ENCODE assay signal across 25 mouse cellular contexts in genomic region chr10:42613075-42613474, GRCm38 (mm10). TPM values are rescaled to one million over a fixed set of nuclear protein-coding genes. Genes with fewer than 3 reads are reported as not detected.
A peak's percentile ranks its signal among the peaks of the same experiment; 100 is the strongest.
DNase-seq lines count a peak whose midpoint lies in the region; ATAC-seq and TF ChIP-seq lines count a peak whose summit lies in the region.
"Had no signal": no experiment of that assay in that cellular context is flagged by ENCODE, and none has a peak within 500 bp of the region (broad histone marks: within the 10 kb centered on the region; RNA-seq: fewer than 3 reads in every experiment).

No protein-coding gene starts in this region.

- no peak overlapping the region for H3K4me3 ChIP-seq in lung, embryonic 14.5 days (ENCODE audit: low read depth, low read length)
- peak overlapping the region; percentile 49 for H3K4me3 ChIP-seq in forebrain, embryonic 10.5 days
- no peak overlapping the region for H3K4me3 ChIP-seq in forebrain, embryonic 16.5 days (replicated peaks; ENCODE audit: low read length)
- H3K4me3 ChIP-seq in liver, embryonic 11.5 days (ENCODE audit: low read depth, low read length): no peak overlapping the region

- 6% methylated on average over 12 of the region's 12 CpGs for WGBS in lung, embryonic 14.5 days
- WGBS in forebrain, embryonic 10.5 days: 5% methylated on average over 12 of the region's 12 CpGs
- WGBS in forebrain, embryonic 16.5 days: 10% methylated on average over 12 of the region's 12 CpGs
- WGBS in liver, embryonic 11.5 days: 8% methylated on average over 12 of the region's 12 CpGs

- H3K9me3 ChIP-seq in lung, embryonic 14.5 days (ENCODE audit: low read depth, low read length): no peaks in the 10 kb centered on the region; the same call in 1 of the 2 replicates
- H3K9me3 ChIP-seq in forebrain, embryonic 10.5 days: peaks cover 5% of the 10 kb centered on the region; the same call in 1 of the 2 replicates
- H3K9me3 ChIP-seq in forebrain, embryonic 16.5 days (ENCODE audit: control insufficient read depth, low read length): peaks cover 2% of the 10 kb centered on the region; the same call in 1 of the 2 replicates
- no peaks in the 10 kb centered on the region for H3K9me3 ChIP-seq in liver, embryonic 11.5 days (ENCODE audit: control insufficient read depth, low read length)
- H3K9me3 ChIP-seq: heart, embryonic 10.5 days had no signal

- peaks cover 70% of the 10 kb centered on the region for H3K27me3 ChIP-seq in lung, embryonic 14.5 days (ENCODE audit: insufficient read depth, low read length)
- peaks cover 97% of the 10 kb centered on the region for H3K27me3 ChIP-seq in forebrain, embryonic 10.5 days (ENCODE audit: poor library complexity, severe bottlenecking)
- H3K27me3 ChIP-seq in forebrain, embryonic 16.5 days (replicated peaks; ENCODE audit: control insufficient read depth, insufficient read depth, low read length): peaks cover 4% of the 10 kb centered on the region; the same call in 1 of the 2 replicates
- peaks cover 86% of the 10 kb centered on the region for H3K27me3 ChIP-seq in liver, embryonic 11.5 days (replicated peaks; ENCODE audit: control insufficient read depth, insufficient read depth, low read length)

- no peak for TF ChIP-seq CTCF in lung, embryonic 14.5 days (IDR thresholded peaks at IDR 0.05; ENCODE audit: low read depth)

- no peaks in the 10 kb centered on the region; the same call in 1 of the 2 replicates for H3K4me1 ChIP-seq in lung, embryonic 14.5 days (ENCODE audit: insufficient read depth)
- H3K4me1 ChIP-seq in forebrain, embryonic 10.5 days: peaks cover 45% of the 10 kb centered on the region
- peaks cover 12% of the 10 kb centered on the region for H3K4me1 ChIP-seq in forebrain, embryonic 16.5 days (replicated peaks; ENCODE audit: control insufficient read depth, insufficient read depth, low read length)
- peaks cover 3% of the 10 kb centered on the region; the same call in 1 of the 2 replicates for H3K4me1 ChIP-seq in liver, embryonic 11.5 days (replicated peaks; ENCODE audit: control insufficient read depth, insufficient read depth, low read length)

- peak overlapping the region; percentile 25; the same call in 1 of the 2 replicates for H3K4me2 ChIP-seq in lung, embryonic 14.5 days
- peak overlapping the region; percentile 89; the same call in 1 of the 2 replicates for H3K4me2 ChIP-seq in forebrain, embryonic 16.5 days (ENCODE audit: low read length)
- no peak overlapping the region for H3K4me2 ChIP-seq in liver, embryonic 11.5 days

- no peak for ATAC-seq in lung, embryonic 14.5 days (ENCODE audit: insufficient read depth)
- ATAC-seq in forebrain, embryonic 16.5 days: no peak
- ATAC-seq in liver, embryonic 11.5 days (replicated peaks; ENCODE audit: low FRiP score): no peak
- ATAC-seq: activated CD4-positive, CD25-positive, alpha-beta regulatory T cell, adult 4 months; inflammation-experienced regulatory T-cells, adult 6 months; liver, postnatal 0 days had no signal

- H3K9ac ChIP-seq in lung, embryonic 14.5 days: no peak overlapping the region
- 0 out of 2 replicates have a peak overlapping the region, but pooled peaks have one; percentile 15 for H3K9ac ChIP-seq in forebrain, embryonic 16.5 days (replicated peaks; ENCODE audit: low read depth, low read length)
- no peak overlapping the region for H3K9ac ChIP-seq in liver, embryonic 11.5 days (ENCODE audit: low read depth, low read length)
- H3K9ac ChIP-seq: hindbrain, embryonic 14.5 days; liver, postnatal 0 days had no signal

- no peak overlapping the region for H3K27ac ChIP-seq in lung, embryonic 14.5 days (ENCODE audit: low read depth)
- peak overlapping the region; percentile 86 for H3K27ac ChIP-seq in forebrain, embryonic 10.5 days
- peak overlapping the region; percentile 41; the same call in 1 of the 2 replicates for H3K27ac ChIP-seq in forebrain, embryonic 16.5 days (ENCODE audit: low read length)
- H3K27ac ChIP-seq in liver, embryonic 11.5 days (ENCODE audit: low read depth, low read length): no peak overlapping the region
- H3K27ac ChIP-seq: hindbrain, embryonic 14.5 days had no signal

- no peaks in the 10 kb centered on the region for H3K36me3 ChIP-seq in lung, embryonic 14.5 days (ENCODE audit: insufficient read depth)
- no peaks in the 10 kb centered on the region for H3K36me3 ChIP-seq in forebrain, embryonic 10.5 days (replicated peaks)
- no peaks in the 10 kb centered on the region for H3K36me3 ChIP-seq in forebrain, embryonic 16.5 days (ENCODE audit: control insufficient read depth, insufficient read depth)
- no peaks in the 10 kb centered on the region for H3K36me3 ChIP-seq in liver, embryonic 11.5 days (ENCODE audit: control insufficient read depth, insufficient read depth, low read length)
- H3K36me3 ChIP-seq: heart, embryonic 10.5 days had no signal

- peak; percentile 24 for DNase-seq in embryo, embryonic 11 days
- DNase-seq in embryo, embryonic 10.5 days (ENCODE audit: low spot score): no peak
- no peak for DNase-seq in lung, embryonic 14.5 days
- no peak for DNase-seq in lung, postnatal 10 days
- DNase-seq in forebrain, embryonic 10.5 days (ENCODE audit: extremely low spot score, low spot score): peak; percentile 55
- DNase-seq in urinary bladder, postnatal 25 days (ENCODE audit: low spot score): no peak
- no peak for DNase-seq in liver, embryonic 11.5 days (ENCODE audit: low spot score)
- DNase-seq: adrenal gland, adult 8-10 months; cerebellum, adult 2 months; cerebellum, postnatal 25 days; heart, postnatal 14 days; kidney, adult 8-10 months; kidney, postnatal 14 days; liver, postnatal 0 days; lung, postnatal 14 days; right cerebral cortex, postnatal 14 days; thymus, postnatal 14 days had no signal

RNA-seq across cellular contexts. Expression of gene Ostm1, which starts 29.5 kb away (rescaled TPM):
- 10.7 and 11.9 TPM in 2 replicates for polyA plus RNA-seq in lung, embryonic 14.5 days (2014; fragmentation: Nextera tagmentation; extraction: Ambion mirVana)
- 44.2 and 44.7 TPM in 2 replicates for polyA plus RNA-seq in forebrain, embryonic 10.5 days (2016; fragmentation: Nextera tagmentation; extraction: Ambion mirVana)
- polyA plus RNA-seq in forebrain, embryonic 16.5 days (2015; fragmentation: Nextera tagmentation; extraction: Ambion mirVana): 44.9 and 49.3 TPM in 2 replicates
- 24.8 and 27.7 TPM in 2 replicates for polyA plus RNA-seq in liver, embryonic 11.5 days (2014; fragmentation: Nextera tagmentation; extraction: Ambion mirVana)

RNA-seq across cellular contexts. Expression of gene Nr2e1, which starts 29.6 kb away (rescaled TPM):
- not detected in 2 replicates for polyA plus RNA-seq in lung, embryonic 14.5 days (2014; fragmentation: Nextera tagmentation; extraction: Ambion mirVana)
- 80.9 and 87.7 TPM in 2 replicates for polyA plus RNA-seq in forebrain, embryonic 10.5 days (2016; fragmentation: Nextera tagmentation; extraction: Ambion mirVana)
- 31.2 and 33.8 TPM in 2 replicates for polyA plus RNA-seq in forebrain, embryonic 16.5 days (2015; fragmentation: Nextera tagmentation; extraction: Ambion mirVana)
- polyA plus RNA-seq in liver, embryonic 11.5 days (2014; fragmentation: Nextera tagmentation; extraction: Ambion mirVana): not detected in 2 replicates
- polyA plus RNA-seq: activated CD4-positive, CD25-positive, alpha-beta regulatory T cell, adult 4 months; heart, embryonic 10.5 days; hindbrain, embryonic 14.5 days; inflammation-experienced regulatory T-cells, adult 6 months; limb, embryonic 11.5 days; liver, adult 2 months; liver, postnatal 0 days; neural tube, embryonic 11.5 days had no signal

Comparison
In these comparisons a context has a peak if more than half of its experiments do, and no peak if none do; other contexts are left out.
1. DNase-seq: peak in embryo, embryonic 11 days (single experiment) and forebrain, embryonic 10.5 days (single experiment); none in embryo, embryonic 10.5 days (single experiment), lung, embryonic 14.5 days (single experiment), lung, postnatal 10 days (single experiment), urinary bladder, postnatal 25 days (single experiment) and liver, embryonic 11.5 days (single experiment).
2. H3K27ac ChIP-seq: peak in forebrain, embryonic 10.5 days (single experiment) and forebrain, embryonic 16.5 days (single experiment); none in lung, embryonic 14.5 days (single experiment) and liver, embryonic 11.5 days (single experiment).
3. RNA of gene Nr2e1, which starts 29.6 kb away (polyA plus RNA-seq): 80.9 to 87.7 TPM in forebrain, embryonic 10.5 days and 31.2 to 33.8 TPM in forebrain, embryonic 16.5 days; not detected in lung, embryonic 14.5 days and not detected in liver, embryonic 11.5 days; every median in the first group is over 10 times any median in the second.